In the genomic region with DNA sequence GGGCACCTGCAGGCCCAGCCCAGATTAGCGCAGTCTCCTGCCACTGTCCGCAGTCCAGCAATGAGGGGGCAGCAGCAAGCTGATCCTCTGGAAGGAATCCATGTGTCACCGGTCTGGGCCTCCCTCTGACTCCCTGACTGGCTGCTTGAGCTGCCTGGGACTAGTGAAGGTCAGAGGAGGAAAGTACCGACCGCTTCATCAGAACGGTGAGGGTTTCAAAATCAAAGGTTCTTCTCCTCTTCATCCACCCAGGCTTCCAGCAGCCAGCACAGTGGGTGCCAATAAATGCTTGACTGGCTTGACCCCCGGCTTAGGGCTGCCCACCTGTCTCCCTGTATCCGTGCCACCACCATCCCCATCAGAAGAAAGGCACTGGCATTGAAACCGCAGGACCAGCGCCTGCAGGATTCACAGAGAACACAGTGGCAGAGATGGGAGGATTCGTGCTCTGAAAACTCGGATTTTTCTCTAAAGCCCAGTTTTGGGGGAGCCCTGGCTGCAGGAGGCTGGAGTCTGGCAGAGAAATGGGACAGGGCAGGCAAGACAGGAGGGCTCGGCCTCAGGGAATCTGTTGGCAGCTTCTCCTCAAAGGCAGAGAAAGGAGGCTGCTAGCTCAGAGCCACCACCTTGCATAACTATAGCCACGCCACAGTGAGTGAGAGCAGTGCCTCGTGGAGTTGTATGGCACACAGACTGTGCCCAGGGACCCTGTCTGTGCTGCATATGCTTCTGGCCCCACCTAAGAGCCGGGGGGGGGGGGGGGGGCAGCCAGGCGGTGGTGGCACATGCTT, we compare ENCODE assay signal across 11 mouse cellular contexts. TPM values are rescaled to one million over a fixed set of nuclear protein-coding genes. Genes with fewer than 3 reads are reported as not detected.
A peak's percentile ranks its signal among the peaks of the same experiment; 100 is the strongest.
DNase-seq lines count a peak whose midpoint lies in the region; ATAC-seq and TF ChIP-seq lines count a peak whose summit lies in the region.
"Had no signal": no experiment of that assay in that cellular context is flagged by ENCODE, and none has a peak within 500 bp of the region (broad histone marks: within the 10 kb centered on the region; RNA-seq: fewer than 3 reads in every experiment).

No protein-coding gene starts in this region.

- peak overlapping the region; percentile 94 for H3K4me3 ChIP-seq in layer of hippocampus, adult 2 months
- peak overlapping the region; percentile 71; the same call in 1 of the 2 replicates for H3K4me3 ChIP-seq in hindbrain, embryonic 10.5 days
- H3K4me3 ChIP-seq in neural tube, embryonic 14.5 days (ENCODE audit: low read depth, low read length), result peak overlapping the region; percentile 88

- WGBS in hindbrain, embryonic 10.5 days, result 34% methylated on average over 16 of the region's 17 CpGs
- WGBS in neural tube, embryonic 14.5 days, result 45% methylated on average over 16 of the region's 17 CpGs

- H3K9ac ChIP-seq in neural tube, embryonic 14.5 days (replicated peaks; ENCODE audit: low read depth, low read length), result peak overlapping the region; percentile 49

- ATAC-seq in neural tube, embryonic 14.5 days (ENCODE audit: low read depth), result no peak
- ATAC-seq in erythroblast, adult 5-6 weeks (replicated peaks; ENCODE audit: low FRiP score, poor library complexity, severe bottlenecking), result no peak

- H3K27me3 ChIP-seq in hindbrain, embryonic 10.5 days (ENCODE audit: insufficient read depth, poor library complexity, severe bottlenecking), result peaks cover 75% of the 10 kb centered on the region
- H3K27me3 ChIP-seq in neural tube, embryonic 14.5 days (ENCODE audit: control insufficient read depth, insufficient read depth, low read length), result no peaks in the 10 kb centered on the region

- TF ChIP-seq CTCF in layer of hippocampus, adult 2 months (conservative IDR thresholded peaks at IDR 0.05), result no peak

- no peaks in the 10 kb centered on the region for H3K36me3 ChIP-seq in hindbrain, embryonic 10.5 days
- H3K36me3 ChIP-seq in neural tube, embryonic 14.5 days (ENCODE audit: control insufficient read depth, insufficient read depth, low read length), result 0 out of 2 replicates have a peak, but pooled peaks cover 3% of the 10 kb centered on the region

- DNase-seq in layer of hippocampus, adult 2 months (ENCODE audit: low spot score in 2 of 2), result no peak
- no peak for DNase-seq in layer of hippocampus, adult 18-20 months (ENCODE audit: low spot score in 2 of 2)
- peak; percentile 69 to 86 for DNase-seq in cerebellum, postnatal 14 days
- DNase-seq in hindbrain, embryonic 10.5 days (ENCODE audit: low spot score), result no peak
- DNase-seq in kidney, adult 9 months, result no peak
- DNase-seq: adrenal gland, adult 8-10 months; heart, postnatal 36 days; lung, postnatal 10 days; thymus, postnatal 14 days had no signal

- peak overlapping the region; percentile 98 for H3K27ac ChIP-seq in layer of hippocampus, adult 2 months
- H3K27ac ChIP-seq in hindbrain, embryonic 10.5 days, result 0 out of 2 replicates have a peak overlapping the region, but pooled peaks have one; percentile 40
- H3K27ac ChIP-seq in neural tube, embryonic 14.5 days (ENCODE audit: low read depth, low read length), result peak overlapping the region; percentile 73

- H3K4me1 ChIP-seq in hindbrain, embryonic 10.5 days (replicated peaks), result peaks cover 49% of the 10 kb centered on the region
- peaks cover 24% of the 10 kb centered on the region for H3K4me1 ChIP-seq in neural tube, embryonic 14.5 days (ENCODE audit: control insufficient read depth, insufficient read depth, low read length)

- peak overlapping the region; percentile 90 for H3K4me2 ChIP-seq in neural tube, embryonic 14.5 days (ENCODE audit: low read depth, low read length)

- H3K9me3 ChIP-seq in hindbrain, embryonic 10.5 days, result no peaks in the 10 kb centered on the region
- H3K9me3 ChIP-seq in neural tube, embryonic 14.5 days (ENCODE audit: control insufficient read depth, low read length), result no peaks in the 10 kb centered on the region

RNA-seq across cellular contexts. Expression of a gene that starts 2.5 kb away (rescaled TPM):
- 100 to 1,000 TPM; 476 to 514 TPM for total RNA-seq in layer of hippocampus, adult 2 months (2021)
- 100 to 1,000 TPM; 480 to 496 TPM for total RNA-seq in layer of hippocampus, adult 18-20 months (2021)
- polyA plus RNA-seq in hindbrain, embryonic 10.5 days (2016; fragmentation: Nextera tagmentation; extraction: Ambion mirVana), result 17.7 and 20.4 TPM in 2 replicates
- polyA plus RNA-seq in neural tube, embryonic 14.5 days (2014; fragmentation: Nextera tagmentation; extraction: Ambion mirVana), result 92.4 and 95.3 TPM in 2 replicates
- not detected in 2 replicates for total RNA-seq in erythroblast, adult 5-6 weeks (2015; ENCODE audit: low replicate concordance)
- not detected in 2 replicates for total RNA-seq in erythroblast, adult 5-6 weeks (2017; ENCODE audit: low replicate concordance)

Comparison
In these comparisons a context has a peak if more than half of its experiments do, and no peak if none do; other contexts are left out.
1. DNase-seq: peak in cerebellum, postnatal 14 days (2 of 2); none in layer of hippocampus, adult 2 months (0 of 2), layer of hippocampus, adult 18-20 months (0 of 2), hindbrain, embryonic 10.5 days (single experiment) and kidney, adult 9 months (single experiment).
2. H3K27ac ChIP-seq: peak in every context shown above with its lines; median percentile 98 in layer of hippocampus, adult 2 months; 73 in neural tube, embryonic 14.5 days; 40 in hindbrain, embryonic 10.5 days.
3. RNA of a gene that starts 2.5 kb away (total RNA-seq): 476 to 514 TPM in layer of hippocampus, adult 2 months and 480 to 496 TPM in layer of hippocampus, adult 18-20 months; not detected in erythroblast, adult 5-6 weeks; every median in the first group is over 100 times any median in the second.
4. Peak in every context shown above with its lines, with median percentiles within 50 percentile points of each other: H3K4me3 ChIP-seq.